Mouse (Mus musculus): ENCODE data around the gene Lpp. TPM values are rescaled to one million over a fixed set of nuclear protein-coding genes. Genes with fewer than 3 reads are reported as not detected.

The Lpp gene
- polyA plus RNA-seq, 1 experiment from 2014 or later, result 10.7 TPM

- no peak for DNase-seq
- Histone ChIP-seq H3K27ac (ENCODE audit: low read depth) (no peak overlapping the region), H3K36me3 (replicated peaks; ENCODE audit: insufficient read depth, low read length) (no peaks in the 10 kb centered on the region; the same call in 1 of the 2 replicates), H3K9ac (replicated peaks) (no peak overlapping the region), H3K4me3 (ENCODE audit: low read depth, low read length) (no peak overlapping the region), H3K4me2 (ENCODE audit: low read depth, low read length) (no peak overlapping the region), H3K27me3 (ENCODE audit: insufficient read depth, low read length) (no peaks in the 10 kb centered on the region), H3K9me3 (ENCODE audit: low read length) (no peaks in the 10 kb centered on the region), H3K4me1 (ENCODE audit: insufficient read depth) (peaks cover 13% of the 10 kb centered on the region)
- TF ChIP-seq EP300 (IDR thresholded peaks at IDR 0.05; ENCODE audit: low read depth), result no peak
- TF ChIP-seq CTCF (IDR thresholded peaks at IDR 0.05; ENCODE audit: low read depth), result no peak
- no peak for ATAC-seq
- 66% methylated on average over 5 of the region's 5 CpGs for WGBS (ENCODE audit: insufficient replicate concordance)
Measured at GRCm38 (mm10) chr16:24895160-24895559, 501.9 kb downstream of the Lpp start.

GRCm38 (mm10) chr16:24897641-24898040 is 504.3 kb downstream of the Lpp start:
- Histone ChIP-seq H3K4me3 (ENCODE audit: low read depth, low read length) (no peak overlapping the region), H3K4me1 (ENCODE audit: insufficient read depth) (peaks cover 12% of the 10 kb centered on the region; the same call in 1 of the 2 replicates), H3K9ac (replicated peaks) (no peak overlapping the region), H3K36me3 (replicated peaks; ENCODE audit: insufficient read depth, low read length) (no peaks in the 10 kb centered on the region), H3K9me3 (ENCODE audit: low read length) (no peaks in the 10 kb centered on the region), H3K27ac (ENCODE audit: low read depth) (no peak overlapping the region), H3K27me3 (ENCODE audit: insufficient read depth, low read length) (no peaks in the 10 kb centered on the region), H3K4me2 (ENCODE audit: low read depth, low read length) (no peak overlapping the region)
- ATAC-seq, result no peak
- DNase-seq, result no peak
- TF ChIP-seq CTCF (IDR thresholded peaks at IDR 0.05; ENCODE audit: low read depth) (no peak), EP300 (IDR thresholded peaks at IDR 0.05; ENCODE audit: low read depth) (no peak)
- WGBS (ENCODE audit: insufficient replicate concordance), result 41% methylated on average over 3 of the region's 3 CpGs

GRCm38 (mm10) chr16:24900241-24900796 is 507.0 kb downstream of the Lpp start:
- ATAC-seq (no peak), DNase-seq (no peak)

GRCm38 (mm10) chr16:24901139-24901859 is 508.0 kb downstream of the Lpp start:
- no peaks in the 10 kb centered on the region for H3K36me3 ChIP-seq (replicated peaks; ENCODE audit: insufficient read depth, low read length)
- no peak overlapping the region for H3K4me2 ChIP-seq (ENCODE audit: low read depth, low read length)
- ATAC-seq (no peak), DNase-seq (no peak)
- peak overlapping the region; percentile 66 for H3K27ac ChIP-seq (ENCODE audit: low read depth)
- no peak overlapping the region for H3K4me3 ChIP-seq (ENCODE audit: low read depth, low read length)
- TF ChIP-seq EP300 (IDR thresholded peaks at IDR 0.05; ENCODE audit: low read depth) (no peak), CTCF (IDR thresholded peaks at IDR 0.05; ENCODE audit: low read depth) (no peak)
- no peaks in the 10 kb centered on the region for H3K27me3 ChIP-seq (ENCODE audit: insufficient read depth, low read length)
- WGBS (ENCODE audit: insufficient replicate concordance), result 53% methylated on average over 6 of the region's 6 CpGs
- H3K9ac ChIP-seq (replicated peaks), result no peak overlapping the region
- H3K9me3 ChIP-seq (ENCODE audit: low read length), result no peaks in the 10 kb centered on the region
- H3K4me1 ChIP-seq (ENCODE audit: insufficient read depth), result peaks cover 12% of the 10 kb centered on the region; the same call in 1 of the 2 replicates

More at GRCm38 (mm10) chr16:24900241-24900796, 507.0 kb downstream of the Lpp start:
- 41% methylated on average over 2 of the region's 2 CpGs for WGBS (ENCODE audit: insufficient replicate concordance)
- Histone ChIP-seq H3K4me3 (ENCODE audit: low read depth, low read length) (no peak overlapping the region), H3K36me3 (replicated peaks; ENCODE audit: insufficient read depth, low read length) (no peaks in the 10 kb centered on the region), H3K4me2 (ENCODE audit: low read depth, low read length) (no peak overlapping the region), H3K27ac (ENCODE audit: low read depth) (0 out of 2 replicates have a peak overlapping the region, but pooled peaks have one; percentile 8), H3K4me1 (ENCODE audit: insufficient read depth) (peaks cover 12% of the 10 kb centered on the region; the same call in 1 of the 2 replicates), H3K9ac (replicated peaks) (no peak overlapping the region), H3K27me3 (ENCODE audit: insufficient read depth, low read length) (no peaks in the 10 kb centered on the region), H3K9me3 (ENCODE audit: low read length) (no peaks in the 10 kb centered on the region)
- TF ChIP-seq CTCF (IDR thresholded peaks at IDR 0.05; ENCODE audit: low read depth), result no peak
- TF ChIP-seq EP300 (IDR thresholded peaks at IDR 0.05; ENCODE audit: low read depth), result no peak

- DNase-seq (no peak), ATAC-seq (peak; percentile 36; the same call in 1 of the 2 replicates)
- WGBS (ENCODE audit: insufficient replicate concordance), result 38% methylated on average over 1 of the region's 1 CpGs
- Histone ChIP-seq H3K9ac (replicated peaks) (no peak overlapping the region), H3K4me1 (ENCODE audit: insufficient read depth) (peaks cover 12% of the 10 kb centered on the region; the same call in 1 of the 2 replicates), H3K27me3 (ENCODE audit: insufficient read depth, low read length) (no peaks in the 10 kb centered on the region), H3K4me2 (ENCODE audit: low read depth, low read length) (no peak overlapping the region), H3K4me3 (ENCODE audit: low read depth, low read length) (no peak overlapping the region), H3K9me3 (ENCODE audit: low read length) (no peaks in the 10 kb centered on the region), H3K36me3 (replicated peaks; ENCODE audit: insufficient read depth, low read length) (no peaks in the 10 kb centered on the region), H3K27ac (ENCODE audit: low read depth) (peak overlapping the region; percentile 22; the same call in 1 of the 2 replicates)
- TF ChIP-seq EP300 (IDR thresholded peaks at IDR 0.05; ENCODE audit: low read depth), result no peak
- no peak for TF ChIP-seq CTCF (IDR thresholded peaks at IDR 0.05; ENCODE audit: low read depth)
Measured at GRCm38 (mm10) chr16:24902111-24902510, 508.8 kb downstream of the Lpp start.

- Histone ChIP-seq H3K4me2 (ENCODE audit: low read depth, low read length) (no peak overlapping the region), H3K4me1 (ENCODE audit: insufficient read depth) (peaks cover 6% of the 10 kb centered on the region; the same call in 1 of the 2 replicates), H3K9ac (replicated peaks) (no peak overlapping the region), H3K27me3 (ENCODE audit: insufficient read depth, low read length) (no peaks in the 10 kb centered on the region), H3K36me3 (replicated peaks; ENCODE audit: insufficient read depth, low read length) (no peaks in the 10 kb centered on the region), H3K9me3 (ENCODE audit: low read length) (no peaks in the 10 kb centered on the region), H3K4me3 (ENCODE audit: low read depth, low read length) (no peak overlapping the region), H3K27ac (ENCODE audit: low read depth) (no peak overlapping the region)
- ATAC-seq, result no peak
- 83% methylated on average over 1 of the region's 1 CpGs for WGBS (ENCODE audit: insufficient replicate concordance)
- no peak for DNase-seq
- TF ChIP-seq EP300 (IDR thresholded peaks at IDR 0.05; ENCODE audit: low read depth) (no peak), CTCF (IDR thresholded peaks at IDR 0.05; ENCODE audit: low read depth) (no peak)
Measured at GRCm38 (mm10) chr16:24908926-24909325, 515.6 kb downstream of the Lpp start.

Data from liver, postnatal 0 days (tissue).